In genomic region chr19:55799411-55799810, GRCm38 (mm10) we compare ENCODE assay signal across 21 mouse cellular contexts. TPM values are rescaled to one million over a fixed set of nuclear protein-coding genes. Genes with fewer than 3 reads are reported as not detected.
DNase-seq lines count a peak whose midpoint lies in the region; TF ChIP-seq lines count a peak whose summit lies in the region.
"Had no signal": no experiment of that assay in that cellular context is flagged by ENCODE, and none has a peak within 500 bp of the region (broad histone marks: within the 10 kb centered on the region; RNA-seq: fewer than 3 reads in every experiment).

No protein-coding gene starts in this region.

- no peak overlapping the region for H3ac ChIP-seq in myocyte (ENCODE audit: control insufficient read depth, insufficient read length)

- no peak overlapping the region for H3K4me3 ChIP-seq in myocyte
- H3K4me3 ChIP-seq: embryonic facial prominence, embryonic 13.5 days; embryonic facial prominence, embryonic 15.5 days; forebrain, embryonic 13.5 days; forebrain, embryonic 15.5 days had no signal

- peak; percentile 77 for DNase-seq in 3T3-L1 (ENCODE audit: low read depth, low spot score)
- peak; percentile 51 for DNase-seq in NIH3T3 (ENCODE audit: low read depth)
- DNase-seq in left cerebral cortex, postnatal 14 days (ENCODE audit: low spot score in 2 of 2), result no peak
- DNase-seq in adrenal gland, adult (ENCODE audit: inconsistent age in 2 of 2, low spot score in 1 of 2), result no peak
- DNase-seq: adrenal gland, adult 8-10 months; adrenal gland, postnatal 14 days; cerebellum, adult 11 months; cerebellum, adult 18-20 months; cerebellum, adult 8-10 months; cerebellum, adult 9-11 months; cerebellum, postnatal 14 days; cerebellum, postnatal 36 days; embryo, embryonic 11 days; forebrain, postnatal 0 days had no signal

- peaks cover 29% of the 10 kb centered on the region for H3K79me2 ChIP-seq in myocyte (ENCODE audit: control insufficient read depth, insufficient read depth)

- intact Hi-C loops in left cerebral cortex, postnatal 14 days (cut with DNase I), result no loop called here

- peak overlapping the region; percentile 31 for H3K4me2 ChIP-seq in myocyte (ENCODE audit: low read depth)
- H3K4me2 ChIP-seq: embryonic facial prominence, embryonic 13.5 days; embryonic facial prominence, embryonic 15.5 days; forebrain, embryonic 13.5 days; forebrain, embryonic 15.5 days had no signal

- no peaks in the 10 kb centered on the region for H3K27me3 ChIP-seq in myocyte (ENCODE audit: control insufficient read depth, insufficient read depth, insufficient read length)
- H3K27me3 ChIP-seq: embryonic facial prominence, embryonic 13.5 days; embryonic facial prominence, embryonic 15.5 days; forebrain, embryonic 13.5 days; forebrain, embryonic 15.5 days had no signal

- H3K36me3 ChIP-seq in myocyte (ENCODE audit: control insufficient read depth, insufficient read depth), result no peaks in the 10 kb centered on the region
- H3K36me3 ChIP-seq: forebrain, embryonic 15.5 days; G1E had no signal

- no peak for TF ChIP-seq POLR2A in myocyte (IDR thresholded peaks at IDR 0.05; ENCODE audit: insufficient read length, low read depth)

TF ChIP-seq in myocyte, 11 proteins besides CTCF, POLR2A, EP300 and RAD21:
- TF ChIP-seq POLR2AphosphoS2 (IDR thresholded peaks at IDR 0.05; ENCODE audit: insufficient read length, low read depth) (no peak), CEBPB (IDR thresholded peaks at IDR 0.05; ENCODE audit: insufficient read depth, poor library complexity, severe bottlenecking) (0 out of 2 replicates have a peak, but pooled peaks have one; percentile 3), USF1 (IDR thresholded peaks at IDR 0.05; ENCODE audit: low read depth) (no peak), TCF3 (IDR thresholded peaks at IDR 0.05; ENCODE audit: insufficient read length, low read depth) (no peak), MAX (IDR thresholded peaks at IDR 0.05; ENCODE audit: low read depth) (no peak)

RNA-seq across cellular contexts. Expression of gene Tcf7l2, which starts 57.8 kb away (rescaled TPM):
- polyA plus RNA-seq in myocyte (2012; fragmentation: generic; extraction: Trizol), result 5.4 TPM
- total RNA-seq in left cerebral cortex, postnatal 14 days (2021), result 10 to 100 TPM; 12.4 to 13.6 TPM
- total RNA-seq: CH12.LX had no signal

Comparison
In these comparisons a context has a peak if more than half of its experiments do, and no peak if none do; other contexts are left out.
1. DNase-seq: peak in 3T3-L1 (single experiment) and NIH3T3 (single experiment); none in left cerebral cortex, postnatal 14 days (0 of 2) and adrenal gland, adult (0 of 2).